Mouse (Mus musculus) cerebellum, adult 9-10 months (tissue): ENCODE results near the gene Dhx58.
A peak's percentile ranks its signal among the peaks of the same experiment; 100 is the strongest.

Source experiments
- DNase-seq: peaks from one replicate; pipeline ENCODE4 v3.0.0; 2022

Dhx58 gene

GRCm38 (mm10) chr11:100721776-100722492, 17.9 kb upstream of the Dhx58 start:
- DNase-seq = no peak

- DNase-seq = no peak
These were observed 17.2 kb upstream of the Dhx58 start for GRCm38 (mm10) chr11:100721254-100721653.

- DNase-seq = no peak
These were observed 16.3 kb upstream of the Dhx58 start for GRCm38 (mm10) chr11:100720345-100720744.

- no peak for DNase-seq
These were observed 15.8 kb upstream of the Dhx58 start for GRCm38 (mm10) chr11:100719893-100720292.

- no peak for DNase-seq
These were observed 15.2 kb upstream of the Dhx58 start for GRCm38 (mm10) chr11:100719312-100719711.

- no peak for DNase-seq
These were observed 14.8 kb upstream of the Dhx58 start for GRCm38 (mm10) chr11:100718866-100719265.

- no peak for DNase-seq
These were observed 14.4 kb upstream of the Dhx58 start for GRCm38 (mm10) chr11:100718462-100718861.

- DNase-seq = no peak
These were observed 12.6 kb upstream of the Dhx58 start for GRCm38 (mm10) chr11:100716649-100717048.

- no peak for DNase-seq
These were observed 10.9 kb upstream of the Dhx58 start for GRCm38 (mm10) chr11:100714948-100715347.

GRCm38 (mm10) chr11:100714534-100714915, 10.5 kb upstream of the Dhx58 start:
- DNase-seq = peak; percentile 82

- no peak for DNase-seq
These were observed 9.9 kb upstream of the Dhx58 start, which contains the start of gene Hspb9 for GRCm38 (mm10) chr11:100713735-100714533. TSS of gene Hspb9 (plus strand) at chr11:100713850.

- no peak for DNase-seq
These were observed 9.1 kb upstream of the Dhx58 start for GRCm38 (mm10) chr11:100713174-100713573.

- peak; percentile 85 for DNase-seq
These were observed 7.9 kb upstream of the Dhx58 start, which contains the start of gene Kat2a for GRCm38 (mm10) chr11:100711783-100712615. TSS of gene Kat2a (minus strand) at chr11:100712465.

GRCm38 (mm10) chr11:100710977-100711376, 6.9 kb upstream of the Dhx58 start:
- DNase-seq = no peak

GRCm38 (mm10) chr11:100710528-100710927, 6.5 kb upstream of the Dhx58 start:
- no peak for DNase-seq

GRCm38 (mm10) chr11:100709201-100709810, 5.2 kb upstream of the Dhx58 start:
- no peak for DNase-seq

GRCm38 (mm10) chr11:100705095-100705747, 1.1 kb upstream of the Dhx58 start:
- DNase-seq = no peak

- no peak for DNase-seq
These were observed 705 bp downstream of the Dhx58 start for GRCm38 (mm10) chr11:100703366-100703765.

GRCm38 (mm10) chr11:100702906-100703305, 1.2 kb downstream of the Dhx58 start:
- DNase-seq = no peak

GRCm38 (mm10) chr11:100702081-100702851, 1.8 kb downstream of the Dhx58 start:
- peak; percentile 79 for DNase-seq

GRCm38 (mm10) chr11:100701301-100701700, 2.8 kb downstream of the Dhx58 start:
- DNase-seq = no peak
